Mouse (Mus musculus): ENCODE measurements around the gene Smtnl2. TPM values are rescaled to one million over a fixed set of nuclear protein-coding genes. Genes with fewer than 3 reads are reported as not detected.

Smtnl2 gene
- polyA plus RNA-seq, 1 experiment = 2.7 TPM

GRCm38 (mm10) chr11:72405532-72405931 lies 6.0 kb downstream of the Smtnl2 start:
- DNase-seq = no peak
- Histone ChIP-seq H3K36me3 (ENCODE audit: control insufficient read depth, insufficient read depth, low read length) (no peaks in the 10 kb centered on the region), H3K27me3 (ENCODE audit: control insufficient read depth, insufficient read depth, low read length) (no peaks in the 10 kb centered on the region; the same call in 1 of the 2 replicates), H3K4me1 (replicated peaks; ENCODE audit: control insufficient read depth, insufficient read depth, low read length) (no peaks in the 10 kb centered on the region), H3K27ac (ENCODE audit: control insufficient read depth, insufficient read depth, low read length) (no peak overlapping the region), H3K4me3 (ENCODE audit: control insufficient read depth, insufficient read depth, low read length) (no peak overlapping the region)
- TF ChIP-seq CTCF (IDR thresholded peaks at IDR 0.05; ENCODE audit: borderline replicate concordance, control insufficient read depth, extremely low read depth, insufficient read depth, low read length, poor library complexity) (no peak), POLR2A (IDR thresholded peaks at IDR 0.05; ENCODE audit: control insufficient read depth, extremely low read depth, insufficient read depth, low read length, poor library complexity) (no peak)
- 79% methylated on average over 4 of the region's 4 CpGs for WGBS

DNA sequence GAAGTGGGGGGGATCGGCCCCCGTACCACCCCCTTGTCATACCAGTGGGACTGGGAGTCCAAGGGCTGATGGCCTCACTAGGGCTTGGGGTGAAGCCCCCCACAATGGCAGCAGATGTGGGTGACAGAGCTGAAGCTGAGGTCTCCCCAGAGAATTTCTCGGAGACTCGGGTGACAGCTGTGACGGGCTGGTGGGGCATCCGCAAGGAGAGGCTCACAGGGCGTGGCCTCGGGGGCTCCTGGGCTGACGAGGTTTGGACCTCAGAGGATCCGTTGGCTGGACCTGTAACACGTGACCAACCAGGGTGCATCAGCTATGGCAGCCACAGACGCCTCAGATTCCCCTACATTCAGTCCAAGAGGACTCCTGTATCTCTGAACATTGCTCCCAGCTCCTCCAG lies 8.5 kb downstream of the Smtnl2 start:
- Histone ChIP-seq H3K36me3 (ENCODE audit: control insufficient read depth, insufficient read depth, low read length) (no peaks in the 10 kb centered on the region), H3K4me3 (ENCODE audit: control insufficient read depth, insufficient read depth, low read length) (no peak overlapping the region), H3K4me1 (replicated peaks; ENCODE audit: control insufficient read depth, insufficient read depth, low read length) (no peaks in the 10 kb centered on the region), H3K27ac (ENCODE audit: control insufficient read depth, insufficient read depth, low read length) (no peak overlapping the region), H3K27me3 (ENCODE audit: control insufficient read depth, insufficient read depth, low read length) (no peaks in the 10 kb centered on the region)
- TF ChIP-seq CTCF (IDR thresholded peaks at IDR 0.05; ENCODE audit: borderline replicate concordance, control insufficient read depth, extremely low read depth, insufficient read depth, low read length, poor library complexity) (no peak), POLR2A (IDR thresholded peaks at IDR 0.05; ENCODE audit: control insufficient read depth, extremely low read depth, insufficient read depth, low read length, poor library complexity) (no peak)
- WGBS = 93% methylated on average over 12 of the region's 12 CpGs
- no peak for DNase-seq

DNA sequence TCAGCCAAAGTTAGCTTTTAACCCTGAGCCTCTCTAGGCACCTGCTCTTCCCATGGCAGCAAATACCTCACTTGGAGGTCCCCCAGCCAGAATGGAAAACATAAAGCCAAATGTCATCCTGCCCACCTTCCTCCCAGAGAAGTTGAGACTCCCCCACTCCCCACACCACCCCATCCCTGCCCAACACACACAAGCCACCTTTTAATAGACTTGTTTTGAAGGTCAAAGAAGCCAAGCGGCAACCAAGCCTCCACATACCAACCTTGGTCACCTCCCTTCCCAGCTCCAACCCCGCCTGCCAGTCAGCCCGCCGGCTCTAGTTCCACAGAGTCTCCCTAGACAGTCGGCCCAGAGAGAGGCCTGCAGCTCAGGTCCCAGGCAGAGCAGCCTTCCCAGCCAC lies 9.5 kb downstream of the Smtnl2 start:
- WGBS = 89% methylated on average over 5 of the region's 5 CpGs
- H3K4me3 ChIP-seq (ENCODE audit: control insufficient read depth, insufficient read depth, low read length) = no peak overlapping the region
- DNase-seq = no peak
- no peak overlapping the region for H3K27ac ChIP-seq (ENCODE audit: control insufficient read depth, insufficient read depth, low read length)
- H3K36me3 ChIP-seq (ENCODE audit: control insufficient read depth, insufficient read depth, low read length) = no peaks in the 10 kb centered on the region
- H3K4me1 ChIP-seq (replicated peaks; ENCODE audit: control insufficient read depth, insufficient read depth, low read length) = no peaks in the 10 kb centered on the region
- TF ChIP-seq CTCF (IDR thresholded peaks at IDR 0.05; ENCODE audit: borderline replicate concordance, control insufficient read depth, extremely low read depth, insufficient read depth, low read length, poor library complexity) (no peak), POLR2A (IDR thresholded peaks at IDR 0.05; ENCODE audit: control insufficient read depth, extremely low read depth, insufficient read depth, low read length, poor library complexity) (no peak)
- no peaks in the 10 kb centered on the region for H3K27me3 ChIP-seq (ENCODE audit: control insufficient read depth, insufficient read depth, low read length)

GRCm38 (mm10) chr11:72401068-72401467 lies 10.4 kb downstream of the Smtnl2 start:
- Histone ChIP-seq H3K27me3 (ENCODE audit: control insufficient read depth, insufficient read depth, low read length) (no peaks in the 10 kb centered on the region), H3K27ac (ENCODE audit: control insufficient read depth, insufficient read depth, low read length) (no peak overlapping the region), H3K4me3 (ENCODE audit: control insufficient read depth, insufficient read depth, low read length) (no peak overlapping the region), H3K36me3 (ENCODE audit: control insufficient read depth, insufficient read depth, low read length) (no peaks in the 10 kb centered on the region), H3K4me1 (replicated peaks; ENCODE audit: control insufficient read depth, insufficient read depth, low read length) (no peaks in the 10 kb centered on the region)
- TF ChIP-seq POLR2A (IDR thresholded peaks at IDR 0.05; ENCODE audit: control insufficient read depth, extremely low read depth, insufficient read depth, low read length, poor library complexity) (no peak), CTCF (IDR thresholded peaks at IDR 0.05; ENCODE audit: borderline replicate concordance, control insufficient read depth, extremely low read depth, insufficient read depth, low read length, poor library complexity) (no peak)
- WGBS = 96% methylated on average over 12 of the region's 12 CpGs
- no peak for DNase-seq

DNA sequence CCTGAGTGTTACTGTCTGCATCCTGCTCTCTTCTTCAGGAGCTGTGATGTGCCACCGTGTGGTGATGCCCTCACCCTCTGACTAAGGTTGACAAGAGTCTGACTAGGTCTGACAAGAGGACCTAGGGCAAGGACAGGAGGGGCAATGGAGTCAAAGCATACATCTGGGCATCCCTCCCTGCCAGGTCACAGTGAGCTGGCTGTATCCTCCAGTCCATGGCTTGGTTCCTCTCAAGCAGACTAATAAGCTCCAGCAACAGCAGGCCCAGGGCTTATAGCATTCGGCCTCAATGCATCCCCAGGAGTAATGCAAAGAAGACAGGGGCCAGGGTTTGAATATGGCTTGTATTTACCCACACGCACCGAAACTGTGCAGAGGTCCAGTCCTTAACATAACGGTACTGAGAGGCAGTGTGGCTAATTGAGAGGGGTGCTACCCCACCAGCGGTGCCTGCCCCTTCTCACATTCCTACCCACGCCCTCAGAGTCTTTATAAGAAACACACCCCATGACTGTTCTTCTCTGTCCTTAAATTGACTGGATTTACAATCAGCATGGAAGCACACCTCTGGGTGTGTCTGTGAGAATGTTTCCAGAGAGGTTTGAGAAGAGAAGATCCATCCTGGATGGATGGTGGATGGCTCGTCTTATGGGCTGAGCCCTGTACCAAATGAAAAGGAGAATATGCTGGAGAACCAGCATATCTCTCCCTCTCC lies 13.5 kb downstream of the Smtnl2 start:
- WGBS = 90% methylated on average over 8 of the region's 8 CpGs
- DNase-seq = no peak
- TF ChIP-seq CTCF (IDR thresholded peaks at IDR 0.05; ENCODE audit: borderline replicate concordance, control insufficient read depth, extremely low read depth, insufficient read depth, low read length, poor library complexity) (no peak), POLR2A (IDR thresholded peaks at IDR 0.05; ENCODE audit: control insufficient read depth, extremely low read depth, insufficient read depth, low read length, poor library complexity) (no peak)
- no peak overlapping the region for H3K27ac ChIP-seq (ENCODE audit: control insufficient read depth, insufficient read depth, low read length)
- H3K4me3 ChIP-seq (ENCODE audit: control insufficient read depth, insufficient read depth, low read length) = no peak overlapping the region
- no peaks in the 10 kb centered on the region for H3K27me3 ChIP-seq (ENCODE audit: control insufficient read depth, insufficient read depth, low read length)
- H3K4me1 ChIP-seq (replicated peaks; ENCODE audit: control insufficient read depth, insufficient read depth, low read length) = no peaks in the 10 kb centered on the region
- no peaks in the 10 kb centered on the region for H3K36me3 ChIP-seq (ENCODE audit: control insufficient read depth, insufficient read depth, low read length)

DNA sequence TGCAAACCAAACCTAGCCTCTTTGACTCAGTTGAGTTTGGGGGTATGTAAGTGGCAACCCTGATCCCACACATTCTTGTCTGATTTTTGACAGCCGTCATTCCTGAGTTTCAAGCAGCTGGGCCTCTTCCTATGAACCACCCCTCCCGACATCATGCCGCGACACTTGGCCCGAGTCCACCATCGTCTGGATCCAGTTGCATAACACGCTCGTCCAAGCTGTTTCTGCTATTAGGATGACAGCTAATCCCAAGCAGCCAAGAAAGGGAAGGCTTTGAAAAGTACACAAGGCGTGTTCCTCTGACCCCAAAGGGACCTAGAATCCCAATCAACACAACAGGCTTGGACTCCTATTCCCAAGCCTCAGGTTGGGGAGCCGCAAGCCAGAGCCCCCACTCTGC lies 14.4 kb downstream of the Smtnl2 start:
- DNase-seq = no peak
- WGBS = 88% methylated on average over 10 of the region's 10 CpGs
- no peaks in the 10 kb centered on the region for H3K4me1 ChIP-seq (replicated peaks; ENCODE audit: control insufficient read depth, insufficient read depth, low read length)
- H3K36me3 ChIP-seq (ENCODE audit: control insufficient read depth, insufficient read depth, low read length) = no peaks in the 10 kb centered on the region
- H3K27ac ChIP-seq (ENCODE audit: control insufficient read depth, insufficient read depth, low read length) = no peak overlapping the region
- no peaks in the 10 kb centered on the region for H3K27me3 ChIP-seq (ENCODE audit: control insufficient read depth, insufficient read depth, low read length)
- H3K4me3 ChIP-seq (ENCODE audit: control insufficient read depth, insufficient read depth, low read length) = no peak overlapping the region
- TF ChIP-seq POLR2A (IDR thresholded peaks at IDR 0.05; ENCODE audit: control insufficient read depth, extremely low read depth, insufficient read depth, low read length, poor library complexity) (no peak), CTCF (IDR thresholded peaks at IDR 0.05; ENCODE audit: borderline replicate concordance, control insufficient read depth, extremely low read depth, insufficient read depth, low read length, poor library complexity) (no peak)

- DNase-seq = no peak
- Histone ChIP-seq H3K27me3 (ENCODE audit: control insufficient read depth, insufficient read depth, low read length) (no peaks in the 10 kb centered on the region), H3K27ac (ENCODE audit: control insufficient read depth, insufficient read depth, low read length) (no peak overlapping the region), H3K36me3 (ENCODE audit: control insufficient read depth, insufficient read depth, low read length) (no peaks in the 10 kb centered on the region), H3K4me3 (ENCODE audit: control insufficient read depth, insufficient read depth, low read length) (no peak overlapping the region), H3K4me1 (replicated peaks; ENCODE audit: control insufficient read depth, insufficient read depth, low read length) (no peaks in the 10 kb centered on the region)
- 94% methylated on average over 7 of the region's 7 CpGs for WGBS
- TF ChIP-seq POLR2A (IDR thresholded peaks at IDR 0.05; ENCODE audit: control insufficient read depth, extremely low read depth, insufficient read depth, low read length, poor library complexity) (no peak), CTCF (IDR thresholded peaks at IDR 0.05; ENCODE audit: borderline replicate concordance, control insufficient read depth, extremely low read depth, insufficient read depth, low read length, poor library complexity) (no peak)
These were observed 14.9 kb downstream of the Smtnl2 start for GRCm38 (mm10) chr11:72396621-72397020.

Measured in thymus, adult 2 months (tissue).